8 mouse cellular contexts compared by ENCODE assay signal in the genomic region with DNA sequence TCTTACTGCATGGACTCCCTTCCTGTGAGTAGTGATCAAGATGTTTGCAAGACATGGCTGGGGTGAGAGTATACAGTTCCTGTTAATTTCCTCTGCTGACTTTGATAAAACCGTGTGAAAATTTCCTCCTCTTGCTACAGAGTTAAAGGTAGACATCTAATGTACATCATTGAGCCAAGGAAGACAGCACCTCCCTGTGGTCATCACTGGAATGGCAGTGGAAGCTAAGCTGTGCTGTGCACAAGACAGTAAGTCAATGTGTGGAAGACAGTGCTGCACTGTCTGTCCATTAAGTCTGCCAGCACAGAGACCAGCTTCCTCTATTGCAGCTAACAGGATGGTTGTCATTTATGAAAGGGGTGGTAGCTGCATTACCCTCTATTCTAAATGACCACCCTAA. TPM values are rescaled to one million over a fixed set of nuclear protein-coding genes. Genes with fewer than 3 reads are reported as not detected.
DNase-seq lines count a peak whose midpoint lies in the region; ATAC-seq and TF ChIP-seq lines count a peak whose summit lies in the region.

No protein-coding gene starts in this region.

- no peaks in the 10 kb centered on the region for H3K9me3 ChIP-seq in kidney, postnatal 0 days (replicated peaks; ENCODE audit: low read length)
- H3K9me3 ChIP-seq in liver, embryonic 14.5 days (ENCODE audit: control insufficient read depth, low read length): no peaks in the 10 kb centered on the region

- no peak for ATAC-seq in kidney, postnatal 0 days (replicated peaks; ENCODE audit: low FRiP score, low read depth)
- ATAC-seq in liver, embryonic 14.5 days (ENCODE audit: insufficient read depth): no peak

- no peak overlapping the region for H3K4me2 ChIP-seq in kidney, postnatal 0 days (ENCODE audit: low read length)
- no peak overlapping the region for H3K4me2 ChIP-seq in liver, embryonic 14.5 days (ENCODE audit: low read depth)

- no peak overlapping the region for H3K27ac ChIP-seq in kidney, postnatal 0 days
- no peak overlapping the region for H3K27ac ChIP-seq in liver, embryonic 14.5 days

- H3K27me3 ChIP-seq in kidney, postnatal 0 days (ENCODE audit: insufficient read depth, low read length): no peaks in the 10 kb centered on the region
- H3K27me3 ChIP-seq in liver, embryonic 14.5 days (ENCODE audit: control insufficient read depth, insufficient read depth, low read length): no peaks in the 10 kb centered on the region

- no peaks in the 10 kb centered on the region for H3K36me3 ChIP-seq in kidney, postnatal 0 days (ENCODE audit: insufficient read depth, low read length)
- H3K36me3 ChIP-seq in liver, embryonic 14.5 days (replicated peaks; ENCODE audit: control insufficient read depth, insufficient read depth, low read depth): no peaks in the 10 kb centered on the region

- peak; percentile 48 to 51 for DNase-seq in urinary bladder, adult 18-20 months (ENCODE audit: low spot score in 2 of 2)
- no peak for DNase-seq in urinary bladder, postnatal 10 days (ENCODE audit: low spot score)
- DNase-seq in c-Kit-positive CD71-positive TER-119-positive erythroid progenitor cells, embryonic 14.5 days (ENCODE audit: low spot score): peak; percentile 31
- peak; percentile 56 to 91 for DNase-seq in frontal cortex, adult 2 months (ENCODE audit: extremely low spot score in 1 of 2, low spot score in 1 of 2)
- peak; percentile 68 for DNase-seq in kidney, postnatal 0 days (ENCODE audit: low spot score)
- DNase-seq in liver, embryonic 14.5 days (ENCODE audit: low read depth in 3 of 3, low spot score in 3 of 3): peak in 1 of 3 experiments; percentile 6
- peak; percentile 19 for DNase-seq in retina, postnatal 7 days (ENCODE audit: low read depth, low spot score)
- peak; percentile 55 for DNase-seq in urinary bladder, postnatal 25 days (ENCODE audit: low spot score)

- TF ChIP-seq EP300 in liver, embryonic 14.5 days (IDR thresholded peaks at IDR 0.05; ENCODE audit: low read depth): no peak

- TF ChIP-seq CTCF in kidney, postnatal 0 days (IDR thresholded peaks at IDR 0.05; ENCODE audit: low read depth): peak; percentile 86
- TF ChIP-seq CTCF in liver, embryonic 14.5 days (IDR thresholded peaks at IDR 0.05; ENCODE audit: low read depth): peak; percentile 80

- 9% methylated on average over 1 of the region's 1 CpGs for WGBS in kidney, postnatal 0 days
- 6% methylated on average over 1 of the region's 1 CpGs for WGBS in liver, embryonic 14.5 days (ENCODE audit: insufficient replicate concordance)

- no peak overlapping the region for H3K9ac ChIP-seq in kidney, postnatal 0 days (ENCODE audit: low read depth, low read length)
- no peak overlapping the region for H3K9ac ChIP-seq in liver, embryonic 14.5 days (replicated peaks)

- H3K4me1 ChIP-seq in kidney, postnatal 0 days (replicated peaks; ENCODE audit: insufficient read depth, low read length): no peaks in the 10 kb centered on the region
- no peaks in the 10 kb centered on the region for H3K4me1 ChIP-seq in liver, embryonic 14.5 days (replicated peaks; ENCODE audit: control insufficient read depth in 2 of 2, insufficient read depth in 2 of 2, low read length in 1 of 2)

- no peak overlapping the region for H3K4me3 ChIP-seq in kidney, postnatal 0 days (replicated peaks; ENCODE audit: low read depth, low read length)
- H3K4me3 ChIP-seq in liver, embryonic 14.5 days (ENCODE audit: insufficient read depth in 1 of 2, low read depth in 2 of 2, low read length in 2 of 2): no peak overlapping the region

RNA-seq across cellular contexts. Expression of gene Ccdc158, which starts 18.8 kb away (rescaled TPM):
- 0.40 and 0.66 TPM in 2 replicates for polyA plus RNA-seq in frontal cortex, adult 2 months (2012; rRNA removed)
- polyA plus RNA-seq in kidney, postnatal 0 days (2015; fragmentation: Nextera tagmentation; extraction: Ambion mirVana): 1.1 TPM in 2 replicates
- polyA plus RNA-seq in liver, embryonic 14.5 days (2012; rRNA removed): 0.11 and 0.21 TPM in 2 replicates
- 0.04 and 0.09 TPM in 2 replicates for polyA plus RNA-seq in liver, embryonic 14.5 days (2014; fragmentation: Nextera tagmentation; extraction: Ambion mirVana)

RNA-seq across cellular contexts. Expression of gene Shroom3, which starts 27.0 kb away (rescaled TPM):
- polyA plus RNA-seq in frontal cortex, adult 2 months (2012; rRNA removed): 2.1 and 2.6 TPM in 2 replicates
- polyA plus RNA-seq in kidney, postnatal 0 days (2015; fragmentation: Nextera tagmentation; extraction: Ambion mirVana): 5.5 and 6.7 TPM in 2 replicates
- 0.30 and 0.35 TPM in 2 replicates for polyA plus RNA-seq in liver, embryonic 14.5 days (2012; rRNA removed)
- polyA plus RNA-seq in liver, embryonic 14.5 days (2014; fragmentation: Nextera tagmentation; extraction: Ambion mirVana): 0.11 and 0.35 TPM in 2 replicates

RNA-seq across cellular contexts. Expression of gene Stbd1, which starts 53.4 kb away (rescaled TPM):
- polyA plus RNA-seq in frontal cortex, adult 2 months (2012; rRNA removed): 0.56 and 0.71 TPM in 2 replicates
- 25.7 and 27.8 TPM in 2 replicates for polyA plus RNA-seq in kidney, postnatal 0 days (2015; fragmentation: Nextera tagmentation; extraction: Ambion mirVana)
- polyA plus RNA-seq in liver, embryonic 14.5 days (2012; rRNA removed): 2.6 and 3.7 TPM in 2 replicates
- polyA plus RNA-seq in liver, embryonic 14.5 days (2014; fragmentation: Nextera tagmentation; extraction: Ambion mirVana): 9.2 and 10.1 TPM in 2 replicates
